Mouse (Mus musculus): ENCODE results near the gene 1700025G04Rik. TPM values are rescaled to one million over a fixed set of nuclear protein-coding genes. Genes with fewer than 3 reads are reported as not detected.
"Not testable (repeated sequence)": the region's sequence is repeated elsewhere in the genome, so short reads cannot be mapped to it uniquely, and the experiment has no call there.

The 1700025G04Rik gene
- polyA plus RNA-seq, 1 experiment from 2014 or later: 27.8 TPM

GRCm38 (mm10) chr1:151845252-151845832, 244.6 kb downstream of the 1700025G04Rik start:
- Histone ChIP-seq H3K4me3 (replicated peaks; ENCODE audit: low read depth, low read length) (no peak overlapping the region), H3K36me3 (ENCODE audit: control insufficient read depth, insufficient read depth, low read length) (no peaks in the 10 kb centered on the region), H3K4me1 (ENCODE audit: control insufficient read depth, insufficient read depth, low read length) (no peaks in the 10 kb centered on the region), H3K27me3 (ENCODE audit: control insufficient read depth, insufficient read depth, low read length) (no peaks in the 10 kb centered on the region), H3K27ac (replicated peaks; ENCODE audit: low read depth, low read length) (0 out of 2 replicates have a peak overlapping the region, but pooled peaks have one; percentile 15), H3K9ac (replicated peaks; ENCODE audit: low read length) (no peak overlapping the region), H3K4me2 (ENCODE audit: low read length) (no peak overlapping the region; the same call in 1 of the 2 replicates), H3K9me3 (ENCODE audit: control insufficient read depth, low read length) (no peaks in the 10 kb centered on the region)
- ATAC-seq (ENCODE audit: low FRiP score, low TSS enrichment) (peak; percentile 46; the same call in 1 of the 2 replicates), DNase-seq (peak; percentile 58)
- WGBS: 56% methylated on average over 17 of the region's 17 CpGs

- H3K9ac ChIP-seq (replicated peaks; ENCODE audit: low read length); H3K27me3 ChIP-seq (ENCODE audit: control insufficient read depth, insufficient read depth, low read length); ATAC-seq (ENCODE audit: low FRiP score, low TSS enrichment); DNase-seq; H3K27ac ChIP-seq (replicated peaks; ENCODE audit: low read depth, low read length); H3K9me3 ChIP-seq (ENCODE audit: control insufficient read depth, low read length); H3K36me3 ChIP-seq (ENCODE audit: control insufficient read depth, insufficient read depth, low read length); H3K4me1 ChIP-seq (ENCODE audit: control insufficient read depth, insufficient read depth, low read length); H3K4me3 ChIP-seq (replicated peaks; ENCODE audit: low read depth, low read length); H3K4me2 ChIP-seq (ENCODE audit: low read length): not testable (repeated sequence)
- WGBS: 100% methylated on average over 1 of the region's 1 CpGs
Measured at GRCm38 (mm10) chr1:151840345-151840744, 249.6 kb downstream of the 1700025G04Rik start.

GRCm38 (mm10) chr1:151835261-151835660, 254.7 kb downstream of the 1700025G04Rik start:
- no peak overlapping the region for H3K4me2 ChIP-seq (ENCODE audit: low read length)
- ATAC-seq (ENCODE audit: low FRiP score, low TSS enrichment) (no peak), DNase-seq (no peak)
- WGBS: 90% methylated on average over 4 of the region's 4 CpGs
- H3K27ac ChIP-seq (replicated peaks; ENCODE audit: low read depth, low read length): no peak overlapping the region
- H3K9ac ChIP-seq (replicated peaks; ENCODE audit: low read length): no peak overlapping the region
- H3K36me3 ChIP-seq (ENCODE audit: control insufficient read depth, insufficient read depth, low read length): no peaks in the 10 kb centered on the region
- H3K4me1 ChIP-seq (ENCODE audit: control insufficient read depth, insufficient read depth, low read length): no peaks in the 10 kb centered on the region
- no peak overlapping the region for H3K4me3 ChIP-seq (replicated peaks; ENCODE audit: low read depth, low read length)
- H3K27me3 ChIP-seq (ENCODE audit: control insufficient read depth, insufficient read depth, low read length): no peaks in the 10 kb centered on the region
- peaks cover 5% of the 10 kb centered on the region; the same call in 1 of the 2 replicates for H3K9me3 ChIP-seq (ENCODE audit: control insufficient read depth, low read length)

GRCm38 (mm10) chr1:151831791-151832190, 258.1 kb downstream of the 1700025G04Rik start:
- no peaks in the 10 kb centered on the region for H3K4me1 ChIP-seq (ENCODE audit: control insufficient read depth, insufficient read depth, low read length)
- DNase-seq (no peak), ATAC-seq (ENCODE audit: low FRiP score, low TSS enrichment) (no peak)
- peaks cover 5% of the 10 kb centered on the region; the same call in 1 of the 2 replicates for H3K9me3 ChIP-seq (ENCODE audit: control insufficient read depth, low read length)
- no peaks in the 10 kb centered on the region for H3K36me3 ChIP-seq (ENCODE audit: control insufficient read depth, insufficient read depth, low read length)
- WGBS: 88% methylated on average over 3 of the region's 3 CpGs
- no peak overlapping the region for H3K4me2 ChIP-seq (ENCODE audit: low read length)
- no peaks in the 10 kb centered on the region for H3K27me3 ChIP-seq (ENCODE audit: control insufficient read depth, insufficient read depth, low read length)
- H3K9ac ChIP-seq (replicated peaks; ENCODE audit: low read length): no peak overlapping the region
- no peak overlapping the region for H3K4me3 ChIP-seq (replicated peaks; ENCODE audit: low read depth, low read length)
- H3K27ac ChIP-seq (replicated peaks; ENCODE audit: low read depth, low read length): no peak overlapping the region

GRCm38 (mm10) chr1:151825065-151825464, 264.9 kb downstream of the 1700025G04Rik start:
- ATAC-seq (ENCODE audit: low FRiP score, low TSS enrichment): no peak
- 78% methylated on average over 7 of the region's 7 CpGs for WGBS

GRCm38 (mm10) chr1:151820457-151820856, 269.5 kb downstream of the 1700025G04Rik start:
- peak; percentile 95 for DNase-seq
- WGBS: 30% methylated on average over 5 of the region's 5 CpGs

More at GRCm38 (mm10) chr1:151825065-151825464, 264.9 kb downstream of the 1700025G04Rik start:
- H3K27me3 ChIP-seq (ENCODE audit: control insufficient read depth, insufficient read depth, low read length): no peaks in the 10 kb centered on the region
- no peaks in the 10 kb centered on the region for H3K4me1 ChIP-seq (ENCODE audit: control insufficient read depth, insufficient read depth, low read length)
- H3K4me3 ChIP-seq (replicated peaks; ENCODE audit: low read depth, low read length): no peak overlapping the region
- no peak overlapping the region for H3K9ac ChIP-seq (replicated peaks; ENCODE audit: low read length)
- DNase-seq: no peak
- H3K4me2 ChIP-seq (ENCODE audit: low read length): no peak overlapping the region
- no peaks in the 10 kb centered on the region for H3K36me3 ChIP-seq (ENCODE audit: control insufficient read depth, insufficient read depth, low read length)
- H3K27ac ChIP-seq (replicated peaks; ENCODE audit: low read depth, low read length): no peak overlapping the region
- H3K9me3 ChIP-seq (ENCODE audit: control insufficient read depth, low read length): no peaks in the 10 kb centered on the region

GRCm38 (mm10) chr1:151819190-151819589, 270.7 kb downstream of the 1700025G04Rik start:
- H3K27me3 ChIP-seq (ENCODE audit: control insufficient read depth, insufficient read depth, low read length): no peaks in the 10 kb centered on the region
- no peak overlapping the region for H3K27ac ChIP-seq (replicated peaks; ENCODE audit: low read depth, low read length)
- H3K4me2 ChIP-seq (ENCODE audit: low read length): no peak overlapping the region
- peaks cover 37% of the 10 kb centered on the region for H3K36me3 ChIP-seq (ENCODE audit: control insufficient read depth, insufficient read depth, low read length)
- no peak for DNase-seq
- no peaks in the 10 kb centered on the region for H3K9me3 ChIP-seq (ENCODE audit: control insufficient read depth, low read length)
- no peak for ATAC-seq (ENCODE audit: low FRiP score, low TSS enrichment)
- WGBS: 91% methylated on average over 7 of the region's 7 CpGs
- H3K4me3 ChIP-seq (replicated peaks; ENCODE audit: low read depth, low read length): no peak overlapping the region
- H3K9ac ChIP-seq (replicated peaks; ENCODE audit: low read length): no peak overlapping the region
- H3K4me1 ChIP-seq (ENCODE audit: control insufficient read depth, insufficient read depth, low read length): no peaks in the 10 kb centered on the region

More at GRCm38 (mm10) chr1:151820457-151820856, 269.5 kb downstream of the 1700025G04Rik start:
- no peak overlapping the region for H3K4me3 ChIP-seq (replicated peaks; ENCODE audit: low read depth, low read length)
- peaks cover 33% of the 10 kb centered on the region for H3K36me3 ChIP-seq (ENCODE audit: control insufficient read depth, insufficient read depth, low read length)
- ATAC-seq (ENCODE audit: low FRiP score, low TSS enrichment): no peak; the same call in 1 of the 2 replicates
- no peak overlapping the region for H3K4me2 ChIP-seq (ENCODE audit: low read length)
- H3K27me3 ChIP-seq (ENCODE audit: control insufficient read depth, insufficient read depth, low read length): no peaks in the 10 kb centered on the region
- H3K9ac ChIP-seq (replicated peaks; ENCODE audit: low read length): no peak overlapping the region
- H3K4me1 ChIP-seq (ENCODE audit: control insufficient read depth, insufficient read depth, low read length): no peaks in the 10 kb centered on the region
- no peaks in the 10 kb centered on the region for H3K9me3 ChIP-seq (ENCODE audit: control insufficient read depth, low read length)
- H3K27ac ChIP-seq (replicated peaks; ENCODE audit: low read depth, low read length): no peak overlapping the region

- H3K27me3 ChIP-seq (ENCODE audit: control insufficient read depth, insufficient read depth, low read length): no peaks in the 10 kb centered on the region
- DNase-seq: no peak
- H3K4me2 ChIP-seq (ENCODE audit: low read length): no peak overlapping the region
- H3K9ac ChIP-seq (replicated peaks; ENCODE audit: low read length): no peak overlapping the region
- 89% methylated on average over 3 of the region's 3 CpGs for WGBS
- no peak for ATAC-seq (ENCODE audit: low FRiP score, low TSS enrichment)
- H3K27ac ChIP-seq (replicated peaks; ENCODE audit: low read depth, low read length): no peak overlapping the region
- no peaks in the 10 kb centered on the region for H3K4me1 ChIP-seq (ENCODE audit: control insufficient read depth, insufficient read depth, low read length)
- no peak overlapping the region for H3K4me3 ChIP-seq (replicated peaks; ENCODE audit: low read depth, low read length)
- peaks cover 53% of the 10 kb centered on the region for H3K36me3 ChIP-seq (ENCODE audit: control insufficient read depth, insufficient read depth, low read length)
- H3K9me3 ChIP-seq (ENCODE audit: control insufficient read depth, low read length): no peaks in the 10 kb centered on the region
Measured at GRCm38 (mm10) chr1:151816051-151816450, 273.9 kb downstream of the 1700025G04Rik start.

Measured in midbrain, embryonic 14.5 days (tissue).